Mouse (Mus musculus) A20 (cell line): ENCODE results near the gene Rbm34.
A peak's percentile ranks its signal among the peaks of the same experiment; 100 is the strongest.

Source experiments
- DNase-seq: peaks from one replicate; pipeline ENCODE4 v3.0.0-alpha.2; 2011; ENCODE audit warnings: low read depth, low spot score

Gene Rbm34

DNA sequence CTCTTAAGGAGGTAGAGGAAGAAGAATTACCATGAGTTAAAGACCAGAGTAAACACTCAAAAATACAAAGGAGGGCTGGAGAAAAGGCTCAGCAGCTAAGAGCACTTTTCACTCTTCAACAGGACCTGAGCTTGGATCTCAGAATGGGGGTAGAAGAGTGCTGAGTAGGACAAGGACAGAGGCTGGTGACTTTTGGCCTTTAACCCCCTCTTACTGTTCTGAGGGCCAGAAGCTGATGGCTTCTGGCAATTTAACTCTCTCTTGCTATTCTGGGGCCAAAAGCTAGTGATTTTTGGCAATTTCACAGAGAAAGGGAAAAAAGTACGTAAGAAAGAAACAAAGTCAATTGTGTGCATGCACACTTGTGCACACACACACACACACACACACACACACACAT, 8.0 kb downstream of the Rbm34 start:
- DNase-seq = no peak

DNA sequence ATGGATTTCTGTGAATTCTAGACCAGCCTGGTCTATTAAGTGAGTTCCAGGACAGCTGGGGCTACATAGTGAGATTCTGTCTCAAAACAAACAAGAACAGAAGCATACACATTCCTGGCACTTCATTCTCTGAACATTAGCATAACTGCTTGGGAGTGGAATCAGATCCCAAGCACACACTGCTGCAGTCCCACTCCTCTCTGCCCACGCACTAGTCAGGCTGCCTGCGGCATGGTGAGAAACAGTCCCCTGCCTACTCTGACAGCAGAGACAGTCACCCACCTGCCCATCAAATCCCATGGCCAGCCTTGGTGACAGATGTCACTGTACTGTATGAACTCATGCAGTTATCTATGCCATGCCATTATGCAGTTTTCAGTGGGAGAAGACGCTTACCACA, 9.4 kb downstream of the Rbm34 start:
- no peak for DNase-seq

DNA sequence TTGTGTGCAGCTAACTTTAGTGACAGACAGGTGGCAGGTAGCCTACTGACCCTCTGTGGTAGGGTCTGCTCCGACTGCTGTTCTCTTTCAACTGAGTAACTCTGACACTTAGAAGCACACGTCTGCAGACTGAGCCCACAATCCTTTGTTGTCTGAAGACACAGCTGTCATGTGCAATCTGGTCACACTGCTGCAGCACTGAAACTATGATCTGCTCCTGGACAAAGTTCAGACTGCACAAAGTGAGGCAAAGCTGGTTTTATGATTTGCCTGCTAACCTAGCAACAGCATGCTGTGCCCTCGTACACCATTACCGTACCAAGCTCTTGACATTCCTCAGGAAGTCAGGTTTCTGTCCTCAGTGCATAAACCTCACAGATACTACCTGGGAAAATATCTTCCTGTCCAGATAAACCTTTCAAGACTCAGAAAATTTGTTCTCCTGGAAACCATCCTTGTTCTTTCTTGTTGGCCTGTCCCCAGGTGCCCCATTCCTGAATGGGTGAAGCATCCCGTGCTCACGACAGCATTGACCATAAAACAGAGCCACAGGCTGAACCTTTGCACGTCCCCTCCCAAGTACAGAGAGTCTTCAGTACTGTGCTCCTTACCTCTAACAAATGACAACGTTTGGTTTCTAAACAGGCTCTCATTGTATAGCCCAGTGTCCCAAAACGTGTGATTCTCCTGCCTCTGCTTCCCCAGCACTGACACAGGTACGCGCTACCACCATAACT, 18.8 kb downstream of the Rbm34 start:
- DNase-seq = no peak

- DNase-seq = no peak
These were observed 21.3 kb downstream of the Rbm34 start for GRCm38 (mm10) chr8:126949527-126949926.

DNA sequence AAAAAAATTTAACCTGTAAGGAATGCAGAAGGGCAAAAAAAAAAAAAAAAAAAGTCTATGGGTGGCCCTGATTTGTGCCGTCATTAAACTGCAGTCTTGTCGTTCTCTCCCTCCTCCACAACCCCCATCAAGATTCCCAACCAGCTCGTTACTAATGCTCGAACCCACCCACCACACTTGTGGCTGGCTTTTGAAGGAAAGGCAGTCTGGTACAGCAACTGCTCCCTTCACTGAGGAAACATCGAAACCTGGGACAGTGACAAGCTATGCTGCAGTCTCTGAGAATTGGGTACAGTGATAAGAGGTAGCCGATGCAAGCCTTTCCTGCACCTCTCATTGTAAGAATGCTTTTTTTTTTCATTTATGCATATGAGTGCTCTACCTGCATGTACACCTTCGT, 24.4 kb downstream of the Rbm34 start:
- DNase-seq = no peak

DNA sequence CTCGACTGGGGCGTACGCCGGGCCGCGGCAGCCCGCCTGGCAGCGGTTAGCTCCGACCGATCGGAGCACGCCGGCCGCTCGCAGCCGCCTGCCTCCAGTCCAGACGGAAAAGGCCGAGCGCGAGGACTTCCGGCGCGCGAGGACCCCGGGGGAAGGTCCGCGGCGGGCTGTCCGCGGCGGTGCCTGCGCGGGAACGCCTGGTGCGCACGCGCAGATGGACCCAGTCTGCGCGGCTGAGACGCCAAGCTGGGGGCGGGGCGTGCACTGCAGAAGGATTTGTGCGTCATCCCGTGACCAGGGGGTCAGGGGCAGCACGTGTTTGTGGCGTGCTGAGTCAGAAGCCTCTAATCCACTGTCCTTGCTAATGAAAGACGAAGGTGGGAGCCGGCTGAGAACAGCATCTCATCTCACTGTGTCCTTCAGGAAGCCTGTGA, 25.1 kb downstream of the Rbm34 start, which contains the start of gene Tomm20:
Tomm20 (minus strand) TSS at position 115 of the 434 bp plus-strand sequence.
- DNase-seq = peak; percentile 97

GRCm38 (mm10) chr8:126944781-126945691, 25.8 kb downstream of the Rbm34 start:
- peak; percentile 73 for DNase-seq

DNA sequence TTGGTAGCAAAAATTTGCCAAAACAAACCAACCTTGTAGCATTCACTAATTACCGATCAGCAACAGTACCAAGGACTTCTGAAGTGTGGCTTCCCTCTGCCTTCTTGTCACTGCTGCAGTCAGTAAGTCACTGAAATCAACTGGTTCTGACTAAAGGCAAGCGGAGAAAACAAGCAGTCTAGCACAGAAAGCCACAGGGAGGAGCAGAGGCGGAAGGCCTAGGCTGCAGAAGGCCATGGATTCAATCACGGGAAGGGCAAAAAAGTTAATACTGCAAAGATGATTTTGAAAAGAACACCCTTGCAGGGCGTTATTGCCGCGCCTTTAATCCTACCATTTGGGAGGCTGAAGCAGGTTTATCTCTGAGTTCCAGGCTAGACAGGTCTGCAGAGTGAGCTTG, 27.3 kb downstream of the Rbm34 start:
- DNase-seq = peak; percentile 33

- no peak for DNase-seq
These were observed 33.5 kb downstream of the Rbm34 start for GRCm38 (mm10) chr8:126937337-126937736.

DNA sequence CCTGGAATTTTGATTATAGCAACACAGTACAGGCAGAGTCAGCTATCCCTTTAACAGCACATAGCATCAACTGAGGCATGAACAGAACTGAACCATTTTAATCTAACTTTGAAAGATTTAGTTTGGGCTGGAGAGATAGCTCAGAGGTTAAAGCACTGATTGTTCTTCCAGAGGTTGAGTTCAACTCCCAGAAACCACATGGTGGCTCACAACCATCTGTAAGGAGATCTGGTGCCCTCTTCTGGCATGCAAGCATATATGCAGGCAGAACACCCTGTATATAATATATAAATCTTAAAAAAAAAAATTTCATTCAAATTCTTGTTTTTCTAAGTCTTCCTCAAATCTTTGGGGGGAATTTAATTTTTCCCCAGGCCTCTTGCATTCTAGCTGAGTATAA, 34.9 kb downstream of the Rbm34 start:
- DNase-seq = no peak

DNA sequence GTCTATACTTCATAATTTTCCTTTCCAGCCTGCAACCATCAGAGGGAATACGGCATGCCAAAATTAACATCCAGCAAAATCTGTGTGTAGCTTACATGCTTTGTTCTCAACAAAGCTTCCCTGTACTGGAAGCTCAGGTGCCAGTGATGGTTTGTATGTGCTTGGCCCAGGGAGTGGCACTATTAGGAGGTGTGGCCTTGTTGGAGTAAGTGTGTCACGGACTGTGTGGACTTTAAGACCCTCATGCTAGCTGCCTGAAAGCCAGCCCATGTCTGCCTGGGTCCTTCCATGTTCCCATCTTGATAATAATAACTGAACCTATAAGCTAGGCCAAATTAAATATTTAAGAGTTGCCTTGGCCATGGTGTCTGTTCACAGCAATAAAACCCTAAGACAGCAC, 35.5 kb downstream of the Rbm34 start:
- DNase-seq = no peak

DNA sequence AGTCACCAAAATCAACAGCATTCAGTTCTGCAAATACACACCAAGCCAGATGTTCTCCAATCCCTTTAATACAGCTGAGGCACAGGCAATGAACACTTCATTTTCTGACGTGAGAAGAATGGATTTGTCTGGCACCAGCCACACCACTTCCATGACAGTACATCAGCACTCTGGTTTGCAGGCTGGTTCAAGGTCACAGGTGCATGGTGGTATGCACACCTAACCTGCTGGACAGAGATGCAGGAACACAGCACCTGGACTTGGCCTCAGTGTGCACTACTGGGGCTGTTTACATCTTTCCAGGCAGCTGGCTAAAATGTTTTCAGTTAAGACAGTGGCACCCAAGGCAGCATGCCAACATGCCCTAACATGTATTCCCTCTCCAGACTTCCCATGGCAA, 38.2 kb downstream of the Rbm34 start:
- DNase-seq = no peak

DNA sequence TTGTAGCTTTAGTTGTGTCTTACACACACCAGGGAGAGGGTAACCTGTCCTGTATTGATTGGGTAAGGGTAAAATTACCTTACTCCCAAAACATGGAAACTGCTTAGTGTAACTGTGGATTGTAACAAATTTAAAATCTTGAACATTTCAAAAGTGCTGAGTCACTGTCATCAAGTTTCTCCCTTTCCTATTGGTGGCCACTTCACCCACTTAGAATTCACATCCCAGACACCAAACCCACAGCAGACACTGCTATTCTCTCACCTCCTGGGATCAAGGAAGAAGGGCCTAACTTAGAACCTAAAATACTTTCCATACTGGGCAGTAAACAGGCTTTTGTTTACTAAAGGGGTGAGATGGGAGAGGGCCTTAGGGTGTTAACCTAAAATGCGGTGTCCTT, 38.6 kb downstream of the Rbm34 start:
- DNase-seq = no peak

DNA sequence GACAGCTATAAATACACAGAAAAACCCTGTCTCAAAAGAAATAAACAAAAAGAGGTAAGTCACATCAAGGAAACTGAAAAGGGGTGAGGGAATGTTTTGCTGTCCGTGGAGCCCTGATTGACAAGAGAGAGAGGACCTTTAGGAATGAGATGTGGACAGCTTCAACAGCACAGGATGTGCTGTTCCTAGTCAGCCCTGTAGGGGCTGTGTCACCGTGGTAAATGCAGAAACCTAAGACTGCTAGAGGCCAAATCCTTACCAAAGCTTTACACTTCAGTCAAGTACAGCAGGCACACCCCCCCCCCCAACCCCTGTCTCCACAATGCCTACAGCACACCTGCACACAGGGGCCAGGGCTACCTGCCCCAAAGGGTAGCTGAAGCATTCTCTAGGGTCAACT, 39.2 kb downstream of the Rbm34 start:
- DNase-seq = peak; percentile 54

DNA sequence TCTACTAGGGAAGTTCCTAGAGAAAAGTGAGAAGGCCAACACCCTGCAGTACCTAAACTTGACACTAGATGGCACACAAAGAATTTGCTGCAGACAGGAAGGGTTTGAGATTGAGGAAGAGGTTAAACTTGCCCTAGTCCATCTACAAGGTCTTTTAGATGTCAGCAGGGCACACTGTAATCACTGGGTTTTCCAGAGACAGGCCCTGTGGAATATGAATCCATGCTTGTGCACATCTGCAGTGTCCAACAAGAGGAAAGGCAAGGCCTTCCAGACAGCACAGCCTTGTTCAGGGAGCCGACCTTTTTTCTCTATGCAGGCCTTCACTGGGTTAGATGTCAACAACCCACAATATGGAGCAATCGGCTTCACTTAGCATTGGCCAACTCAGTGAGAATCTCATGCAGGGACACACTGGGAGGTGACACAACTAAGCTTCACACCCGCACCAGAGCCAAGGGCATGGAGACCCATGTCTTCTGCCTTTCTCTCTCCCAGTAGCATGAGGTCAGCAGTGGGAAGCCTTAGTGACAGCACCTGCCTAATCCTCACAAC, 41.2 kb downstream of the Rbm34 start:
- DNase-seq = peak; percentile 71

- DNase-seq = no peak
These were observed 41.9 kb downstream of the Rbm34 start for GRCm38 (mm10) chr8:126928755-126929505.

GRCm38 (mm10) chr8:126928028-126928427, 42.8 kb downstream of the Rbm34 start:
- DNase-seq = no peak

DNA sequence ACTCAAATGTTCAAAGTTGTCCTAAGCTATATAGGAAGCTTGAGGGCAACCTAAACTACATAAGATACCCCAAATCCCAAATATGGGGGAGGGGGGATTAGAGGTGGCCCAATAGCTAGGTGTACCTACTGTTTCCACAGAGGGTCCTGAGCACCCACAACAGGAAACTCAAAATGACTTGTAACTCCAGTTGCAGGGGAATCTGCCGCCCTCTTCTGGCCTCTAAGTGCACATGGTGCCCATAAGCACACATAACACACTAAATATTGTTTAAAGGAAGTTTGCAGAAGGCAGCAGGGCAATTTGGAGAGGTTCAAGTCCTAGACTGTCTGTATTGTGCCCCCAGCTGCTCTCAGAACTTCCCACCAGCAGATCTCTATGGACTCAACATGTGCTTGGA, 43.8 kb downstream of the Rbm34 start:
- peak; percentile 57 for DNase-seq

- no peak for DNase-seq
These were observed 47.9 kb downstream of the Rbm34 start for GRCm38 (mm10) chr8:126922981-126923380.

GRCm38 (mm10) chr8:126921432-126921831, 49.4 kb downstream of the Rbm34 start:
- no peak for DNase-seq

DNA sequence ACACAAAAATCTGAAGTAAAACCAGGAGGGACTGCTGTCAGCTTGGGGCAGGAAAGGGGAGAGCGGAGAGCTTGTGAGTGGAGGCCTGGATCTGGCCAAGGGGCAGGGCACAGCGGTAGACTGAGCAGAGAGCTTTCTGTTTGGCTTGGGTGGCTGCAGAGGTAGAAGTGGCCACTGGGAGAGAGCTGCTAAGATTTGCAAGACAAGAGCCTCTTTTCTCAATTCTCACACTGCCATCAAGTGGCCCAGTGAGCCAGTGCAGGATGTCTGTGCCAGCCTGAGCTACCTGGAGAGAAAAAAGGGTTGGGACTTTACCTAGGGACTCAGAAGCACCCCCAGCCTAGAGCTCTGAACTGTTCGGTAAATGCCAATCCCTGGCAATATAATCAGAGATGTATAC, 50.0 kb downstream of the Rbm34 start:
- DNase-seq = peak; percentile 78

GRCm38 (mm10) chr8:126920386-126920785, 50.5 kb downstream of the Rbm34 start:
- DNase-seq = no peak
